Mouse (Mus musculus): Measurements from ENCODE around the gene H2-Q2. TPM values are rescaled to one million over a fixed set of nuclear protein-coding genes. Genes with fewer than 3 reads are reported as not detected.

Gene H2-Q2
- 20.6 TPM for polyA plus RNA-seq (2017; shearing (Covaris generic))

DNA sequence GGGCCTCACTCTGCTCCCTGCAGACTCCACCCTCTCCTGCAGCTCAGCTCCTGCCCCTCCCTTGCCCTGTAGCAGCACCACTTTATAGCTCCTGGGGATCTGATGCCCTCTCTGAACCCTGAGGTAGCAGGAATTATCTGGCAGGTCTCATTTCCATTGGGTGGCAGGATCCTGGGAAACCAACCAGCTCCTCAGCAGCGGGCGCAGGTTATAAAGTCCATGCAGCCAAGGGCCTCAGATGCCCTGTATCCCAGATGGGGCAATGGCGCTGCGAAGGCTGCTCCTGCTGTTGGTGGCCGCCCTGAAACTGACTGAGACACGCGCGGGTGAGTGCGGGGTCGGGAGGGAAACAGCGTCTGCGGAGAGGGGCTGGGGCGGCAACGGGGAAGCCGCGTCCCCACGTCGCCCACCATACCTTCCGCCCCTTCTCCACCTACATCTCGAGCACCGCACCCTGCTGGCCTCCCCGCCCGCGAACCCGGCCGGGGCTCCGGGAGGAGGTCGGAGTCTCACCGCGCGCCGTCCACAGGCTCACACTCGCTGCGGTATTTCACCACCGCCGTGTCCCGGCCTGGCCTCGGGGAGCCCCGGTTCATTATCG is at the start of gene H2-Q2:
H2-Q2 (plus strand) TSS at position 172 of the 601 bp plus-strand sequence.

DNA sequence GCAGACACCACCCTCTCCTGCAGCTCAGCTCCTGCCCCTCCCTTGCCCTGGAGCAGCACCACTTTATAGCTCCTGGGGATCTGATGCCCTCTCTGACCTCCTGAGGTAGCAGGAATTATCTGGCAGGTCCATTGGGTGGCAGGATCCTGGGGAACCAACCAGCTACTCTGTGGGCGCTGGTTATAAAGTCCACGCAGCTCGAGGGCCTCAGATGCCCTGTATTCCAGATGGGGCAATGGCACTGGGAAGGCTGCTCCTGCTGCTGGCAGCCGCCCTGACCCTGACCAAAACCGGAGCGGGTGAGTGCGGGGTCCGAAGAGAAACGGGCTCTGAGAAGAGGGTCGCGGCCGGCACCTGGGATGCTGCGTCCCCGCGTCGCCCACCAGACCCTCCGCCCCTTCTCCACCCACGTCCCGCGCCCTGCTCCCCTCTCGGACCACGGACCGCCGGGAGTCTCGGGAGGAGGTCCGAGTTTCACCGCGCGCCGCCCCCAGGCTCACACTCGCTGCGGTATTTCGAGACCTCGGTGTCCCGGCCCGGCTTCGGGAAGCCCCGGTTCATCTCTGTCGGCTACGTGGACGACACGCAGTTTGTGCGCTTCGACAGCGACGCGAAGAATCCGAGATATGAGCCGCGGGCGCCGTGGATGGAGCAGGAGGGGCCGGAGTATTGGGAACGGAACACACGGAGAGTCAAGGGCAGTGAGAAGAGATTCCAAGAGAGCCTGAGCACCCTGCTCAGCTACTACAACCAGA is 21.5 kb upstream of the H2-Q2 start, which contains the start of gene H2-Q1:
H2-Q1 (plus strand) TSS at position 79 of the 755 bp plus-strand sequence.

DNA sequence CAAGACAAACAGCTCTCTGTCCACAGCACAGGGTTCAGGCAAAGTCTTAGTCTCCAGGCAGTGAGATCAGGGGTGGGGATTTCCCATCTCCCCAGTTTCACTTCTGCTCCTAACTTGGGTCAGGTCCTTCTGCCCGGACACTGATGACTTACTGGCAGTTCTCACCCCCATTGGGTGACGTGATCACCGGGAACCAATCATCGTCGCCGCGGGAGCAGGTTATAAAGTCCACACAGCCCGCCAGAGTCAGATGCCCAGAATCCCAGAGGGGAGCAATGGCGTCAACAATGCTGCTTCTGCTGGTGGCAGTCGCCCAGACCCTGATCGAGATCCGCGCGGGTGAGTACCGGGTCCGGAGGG is 37.3 kb downstream of the H2-Q2 start, which contains the start of gene H2-Q4:
H2-Q4 (plus strand) TSS at position 249 of the 360 bp plus-strand sequence.

Other genes with a start within 250 kb of the H2-Q2 start
- not detected for gene Ly6g5c, start 234.0 kb upstream of the H2-Q2 start, polyA plus RNA-seq (2017; shearing (Covaris generic))
- gene Ly6g5b, start 226.8 kb upstream of the H2-Q2 start, polyA plus RNA-seq (2017; shearing (Covaris generic)): 2.4 TPM
- gene Gpank1, start 220.8 kb upstream of the H2-Q2 start, polyA plus RNA-seq (2017; shearing (Covaris generic)): 62.3 TPM
- 279 TPM for gene Csnk2b, start 220.2 kb upstream of the H2-Q2 start, polyA plus RNA-seq (2017; shearing (Covaris generic))
- 5.5 TPM for gene D17H6S53E, start 215.9 kb upstream of the H2-Q2 start, polyA plus RNA-seq (2017; shearing (Covaris generic))
- gene Apom, start 210.2 kb upstream of the H2-Q2 start, polyA plus RNA-seq (2017; shearing (Covaris generic)): not detected
- 48.9 TPM for gene Bag6, start 207.1 kb upstream of the H2-Q2 start, polyA plus RNA-seq (2017; shearing (Covaris generic))
- gene Prrc2a, start 177.3 kb upstream of the H2-Q2 start, polyA plus RNA-seq (2017; shearing (Covaris generic)): 17.8 TPM
- gene Aif1, start 166.2 kb upstream of the H2-Q2 start, polyA plus RNA-seq (2017; shearing (Covaris generic)): 7.4 TPM
- 9.5 TPM for gene Lst1, start 153.8 kb upstream of the H2-Q2 start, polyA plus RNA-seq (2017; shearing (Covaris generic))
- 1,703 TPM for gene Ltb, start 147.8 kb upstream of the H2-Q2 start, polyA plus RNA-seq (2017; shearing (Covaris generic))
- 46.9 TPM for gene Tnf, start 140.2 kb upstream of the H2-Q2 start, polyA plus RNA-seq (2017; shearing (Covaris generic))
- gene Lta, start 136.9 kb upstream of the H2-Q2 start, polyA plus RNA-seq (2017; shearing (Covaris generic)): 140 TPM
- gene Gm16181, start 121.4 kb upstream of the H2-Q2 start, polyA plus RNA-seq (2017; shearing (Covaris generic)): 1.6 TPM
- 8.7 TPM for gene Atp6v1g2, start 108.6 kb upstream of the H2-Q2 start, polyA plus RNA-seq (2017; shearing (Covaris generic))
- gene Nfkbil1, start 106.5 kb upstream of the H2-Q2 start, polyA plus RNA-seq (2017; shearing (Covaris generic)): 23.1 TPM
- 257 TPM for gene Ddx39b, start 100.5 kb upstream of the H2-Q2 start, polyA plus RNA-seq (2017; shearing (Covaris generic))
- gene H2-D1, start 79.5 kb upstream of the H2-Q2 start, polyA plus RNA-seq (2017; shearing (Covaris generic)): 7,111 TPM
- 0.34 TPM for gene H2-Q1, start 21.8 kb upstream of the H2-Q2 start, polyA plus RNA-seq (2017; shearing (Covaris generic))
- 36.3 TPM for gene H2-Q4, start 37.4 kb downstream of the H2-Q2 start, polyA plus RNA-seq (2017; shearing (Covaris generic))
- 1,066 TPM for gene H2-Q6, start 82.6 kb downstream of the H2-Q2 start, polyA plus RNA-seq (2017; shearing (Covaris generic))
- 2,802 TPM for gene H2-Q7, start 96.9 kb downstream of the H2-Q2 start, polyA plus RNA-seq (2017; shearing (Covaris generic))
- gene H2-Q10, start 127.8 kb downstream of the H2-Q2 start, polyA plus RNA-seq (2017; shearing (Covaris generic)): 30.8 TPM
- gene Pou5f1, start 163.8 kb downstream of the H2-Q2 start, polyA plus RNA-seq (2017; shearing (Covaris generic)): 0.22 TPM
- gene Tcf19, start 174.6 kb downstream of the H2-Q2 start, polyA plus RNA-seq (2017; shearing (Covaris generic)): 22.1 TPM
- 13.2 TPM for gene Cchcr1, start 174.9 kb downstream of the H2-Q2 start, polyA plus RNA-seq (2017; shearing (Covaris generic))
- not detected for gene Psors1c2, start 191.0 kb downstream of the H2-Q2 start, polyA plus RNA-seq (2017; shearing (Covaris generic))
- gene Cdsn, start 209.9 kb downstream of the H2-Q2 start, polyA plus RNA-seq (2017; shearing (Covaris generic)): not detected
- not detected for gene 2300002M23Rik, start 225.2 kb downstream of the H2-Q2 start, polyA plus RNA-seq (2017; shearing (Covaris generic))